Mouse (Mus musculus): ENCODE data around the gene Tmem17.

Tmem17 gene

GRCm38 (mm10) chr11:22512038-22513001 lies at the start of gene Tmem17:
Tmem17 (plus strand) TSS chr11:22512088.
- no peak for DNase-seq (ENCODE audit: low read depth)

GRCm38 (mm10) chr11:22479836-22480619 lies 31.9 kb upstream of the Tmem17 start:
- DNase-seq (ENCODE audit: low read depth): no peak

GRCm38 (mm10) chr11:22481639-22482361 lies 30.1 kb upstream of the Tmem17 start:
- no peak for DNase-seq (ENCODE audit: low read depth)

- DNase-seq (ENCODE audit: low read depth): peak; percentile 3
Observed at GRCm38 (mm10) chr11:22482362-22482760, 29.5 kb upstream of the Tmem17 start.

- no peak for DNase-seq (ENCODE audit: low read depth)
Observed at GRCm38 (mm10) chr11:22493694-22494319, 18.1 kb upstream of the Tmem17 start.

GRCm38 (mm10) chr11:22494941-22495340 lies 16.9 kb upstream of the Tmem17 start:
- no peak for DNase-seq (ENCODE audit: low read depth)

- DNase-seq (ENCODE audit: low read depth): no peak
Observed at GRCm38 (mm10) chr11:22499396-22499795, 12.5 kb upstream of the Tmem17 start.

GRCm38 (mm10) chr11:22499886-22500285 lies 12.0 kb upstream of the Tmem17 start:
- no peak for DNase-seq (ENCODE audit: low read depth)

GRCm38 (mm10) chr11:22500771-22501566 lies 10.9 kb upstream of the Tmem17 start:
- no peak for DNase-seq (ENCODE audit: low read depth)

GRCm38 (mm10) chr11:22513075-22513474 lies 1.2 kb downstream of the Tmem17 start:
- DNase-seq (ENCODE audit: low read depth): no peak

GRCm38 (mm10) chr11:22515061-22515460 lies 3.2 kb downstream of the Tmem17 start:
- no peak for DNase-seq (ENCODE audit: low read depth)

- no peak for DNase-seq (ENCODE audit: low read depth)
Observed at GRCm38 (mm10) chr11:22518445-22518844, 6.6 kb downstream of the Tmem17 start.

- DNase-seq (ENCODE audit: low read depth): no peak
Observed at GRCm38 (mm10) chr11:22520251-22520650, 8.4 kb downstream of the Tmem17 start.

GRCm38 (mm10) chr11:22524606-22525005 lies 12.7 kb downstream of the Tmem17 start:
- DNase-seq (ENCODE audit: low read depth): no peak

- no peak for DNase-seq (ENCODE audit: low read depth)
Observed at GRCm38 (mm10) chr11:22540600-22540999, 28.7 kb downstream of the Tmem17 start.

- no peak for DNase-seq (ENCODE audit: low read depth)
Observed at GRCm38 (mm10) chr11:22560061-22560460, 48.2 kb downstream of the Tmem17 start.

GRCm38 (mm10) chr11:22560503-22561328 lies 48.8 kb downstream of the Tmem17 start:
- no peak for DNase-seq (ENCODE audit: low read depth)

GRCm38 (mm10) chr11:22561329-22561592 lies 49.4 kb downstream of the Tmem17 start:
- no peak for DNase-seq (ENCODE audit: low read depth)

- DNase-seq (ENCODE audit: low read depth): no peak
Observed at GRCm38 (mm10) chr11:22563706-22564105, 51.8 kb downstream of the Tmem17 start.

GRCm38 (mm10) chr11:22564676-22565075 lies 52.8 kb downstream of the Tmem17 start:
- no peak for DNase-seq (ENCODE audit: low read depth)

Measured in 416B (cell line).